ENCODE assay signal across 8 mouse cellular contexts in the genomic region with DNA sequence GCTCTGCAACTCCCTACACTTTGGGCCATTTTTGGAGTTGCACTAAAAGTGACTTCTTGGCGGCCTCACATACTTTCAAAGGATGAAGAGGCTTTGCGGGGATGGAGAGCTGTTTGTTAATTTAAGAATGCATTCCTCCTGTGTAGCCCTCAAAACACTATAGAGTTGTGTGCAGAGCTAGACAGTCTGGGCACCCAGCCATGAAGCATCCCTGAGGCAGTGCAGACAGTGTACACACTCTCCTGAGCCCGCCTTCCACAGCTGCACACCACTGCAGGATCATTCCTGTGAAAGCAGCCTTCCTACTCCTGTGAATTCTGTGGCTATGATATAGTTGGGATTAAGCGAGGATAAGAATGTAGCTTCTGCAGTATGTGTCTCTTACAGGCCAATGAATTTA. TPM values are rescaled to one million over a fixed set of nuclear protein-coding genes. Genes with fewer than 3 reads are reported as not detected.
DNase-seq lines count a peak whose midpoint lies in the region; ATAC-seq lines count a peak whose summit lies in the region.

No protein-coding gene starts in this region.

- no peaks in the 10 kb centered on the region for H3K9me3 ChIP-seq in neural tube, embryonic 13.5 days

- no peaks in the 10 kb centered on the region for H3K27me3 ChIP-seq in neural tube, embryonic 13.5 days

- H3K9ac ChIP-seq in neural tube, embryonic 13.5 days = 0 out of 2 replicates have a peak overlapping the region, but pooled peaks have one; percentile 13

- WGBS in neural tube, embryonic 13.5 days = 37% methylated on average over 4 of the region's 4 CpGs

- H3K4me2 ChIP-seq in neural tube, embryonic 13.5 days = peak overlapping the region; percentile 32

- H3K4me1 ChIP-seq in neural tube, embryonic 13.5 days (replicated peaks) = peaks cover 55% of the 10 kb centered on the region

- no peaks in the 10 kb centered on the region for H3K36me3 ChIP-seq in neural tube, embryonic 13.5 days

- H3K27ac ChIP-seq in neural tube, embryonic 13.5 days (replicated peaks) = peak overlapping the region; percentile 39; the same call in 1 of the 2 replicates

- no peak overlapping the region for H3K4me3 ChIP-seq in neural tube, embryonic 13.5 days

- DNase-seq in adrenal gland, postnatal 36 days = peak; percentile 8 to 26
- DNase-seq in adrenal gland, adult (ENCODE audit: inconsistent age in 2 of 2, low spot score in 1 of 2) = no peak
- peak; percentile 55 to 58 for DNase-seq in left cerebral cortex, adult 18-20 months (ENCODE audit: low spot score in 2 of 2)
- DNase-seq in left cerebral cortex, adult 11 months (ENCODE audit: low spot score) = no peak
- peak; percentile 51 to 68 for DNase-seq in frontal cortex, postnatal 36 days (ENCODE audit: low spot score in 2 of 2)
- DNase-seq in T-cell, adult 2 months (ENCODE audit: low spot score) = no peak
- no peak for DNase-seq in spleen, adult 12 weeks (ENCODE audit: low spot score)

- ATAC-seq in neural tube, embryonic 13.5 days (ENCODE audit: low read depth) = no peak

RNA-seq across cellular contexts. Expression of a gene that starts 4.9 kb away (rescaled TPM):
- total RNA-seq in adrenal gland, postnatal 36 days (2021) = 10 to 100 TPM; 18.6 to 26.3 TPM
- 10 to 100 TPM; 53.3 to 54.9 TPM for total RNA-seq in left cerebral cortex, adult 18-20 months (2021)
- polyA plus RNA-seq in neural tube, embryonic 13.5 days (2015; fragmentation: Nextera tagmentation; extraction: Ambion mirVana) = 24.9 and 26.5 TPM in 2 replicates

Comparison
In these comparisons a context has a peak if more than half of its experiments do, and no peak if none do; other contexts are left out.
1. DNase-seq: peak in adrenal gland, postnatal 36 days (2 of 2), left cerebral cortex, adult 18-20 months (2 of 2) and frontal cortex, postnatal 36 days (2 of 2); none in adrenal gland, adult (0 of 2), left cerebral cortex, adult 11 months (single experiment), T-cell, adult 2 months (single experiment) and spleen, adult 12 weeks (single experiment).